Mouse (Mus musculus): ENCODE measurements at regions not wholly inside any gene's neighbourhood (a gene's known extent, or its start where the extent isn't known, plus 50 kb on each side); places are given as distances from the start of the nearest gene placed in this dataset.

DNA sequence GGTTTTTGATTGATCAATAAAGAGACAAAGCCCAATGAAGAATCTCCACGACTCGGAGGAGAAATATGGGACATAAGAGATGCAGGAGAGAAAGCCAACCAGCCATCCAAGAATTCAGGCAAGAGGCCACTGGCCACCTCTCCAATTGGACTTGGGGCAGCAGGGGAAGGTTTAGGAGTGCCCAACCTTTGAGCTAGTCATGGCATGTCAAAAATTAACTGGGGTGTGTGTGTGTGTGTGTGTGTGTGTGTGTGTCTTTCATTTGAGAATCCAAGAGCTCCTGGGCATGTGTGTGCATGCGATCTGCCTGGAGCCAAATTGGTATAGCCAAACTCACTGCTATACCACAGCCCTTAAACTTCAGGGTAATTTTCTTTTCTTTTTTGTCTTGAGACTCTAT, 51.6 kb upstream of the Cecr2 start:
- ATAC-seq (replicated peaks in 1 of 2; ENCODE audit: insufficient read depth in 1 of 2, low FRiP score in 2 of 2, low TSS enrichment in 1 of 2, low read depth in 1 of 2, poor library complexity in 2 of 2, severe bottlenecking in 2 of 2): no peak

DNA sequence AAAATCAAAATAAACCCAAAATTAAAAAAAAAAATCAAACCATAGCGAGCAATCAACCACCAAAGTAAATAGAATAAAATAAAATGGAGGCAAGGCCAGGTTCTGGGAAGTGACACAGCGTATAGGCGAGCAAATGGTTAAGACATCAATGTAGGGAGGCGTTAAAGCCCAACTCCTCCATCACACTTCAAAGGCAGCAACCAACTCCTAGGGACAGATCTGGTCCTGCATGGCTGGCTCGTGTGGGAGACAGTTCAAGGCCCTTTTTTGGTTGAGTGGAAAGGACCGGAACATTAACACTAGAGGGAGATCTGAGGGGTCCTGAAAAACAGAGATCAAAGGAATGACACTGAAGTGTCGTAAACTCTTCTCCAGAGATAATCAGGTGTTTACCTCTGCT, 53.8 kb upstream of the Cecr2 start:
- ATAC-seq (replicated peaks in 1 of 2; ENCODE audit: insufficient read depth in 1 of 2, low FRiP score in 2 of 2, low TSS enrichment in 1 of 2, low read depth in 1 of 2, poor library complexity in 2 of 2, severe bottlenecking in 2 of 2): no peak

DNA sequence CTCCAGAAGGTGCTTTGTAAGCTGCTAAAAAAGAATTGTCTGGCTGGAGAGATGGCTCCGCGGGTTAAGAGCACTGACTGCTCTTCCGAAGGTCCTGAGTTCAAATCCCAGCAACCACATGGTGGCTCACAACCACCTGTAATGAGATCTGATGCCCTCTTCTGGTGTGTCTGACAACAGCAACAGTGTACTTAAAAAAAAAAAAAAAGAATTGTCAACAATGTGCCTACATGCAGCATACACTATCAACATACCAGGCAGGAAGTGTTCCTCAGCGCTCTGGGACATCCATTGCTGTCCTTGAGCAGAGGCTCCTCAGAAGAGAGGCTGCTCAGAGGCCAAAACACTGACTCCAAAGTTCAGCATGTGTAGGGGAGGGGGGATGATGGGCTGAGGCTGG, 56.3 kb upstream of the Cecr2 start:
- ATAC-seq (replicated peaks in 1 of 2; ENCODE audit: insufficient read depth in 1 of 2, low FRiP score in 2 of 2, low TSS enrichment in 1 of 2, low read depth in 1 of 2, poor library complexity in 2 of 2, severe bottlenecking in 2 of 2): no peak

DNA sequence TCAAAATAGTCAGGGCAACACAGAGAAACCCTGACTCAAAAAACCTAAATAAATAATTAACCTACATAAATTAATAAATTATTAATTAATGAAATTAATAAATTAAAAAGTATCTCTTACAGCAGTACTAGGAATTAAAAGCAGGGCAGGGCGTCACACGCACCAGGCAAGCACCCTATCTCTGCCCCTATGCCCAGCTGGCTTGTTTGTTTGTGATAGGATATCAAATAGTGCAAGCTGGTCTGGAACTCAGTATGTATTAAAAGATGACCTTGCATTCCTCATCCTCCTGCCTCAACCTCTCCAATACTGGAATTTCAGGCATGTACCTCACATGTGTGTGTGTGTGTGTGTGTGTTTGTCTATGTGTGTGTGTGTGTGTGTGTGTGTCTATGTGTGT, 60.7 kb upstream of the Cecr2 start:
- ATAC-seq (replicated peaks in 1 of 2; ENCODE audit: insufficient read depth in 1 of 2, low FRiP score in 2 of 2, low TSS enrichment in 1 of 2, low read depth in 1 of 2, poor library complexity in 2 of 2, severe bottlenecking in 2 of 2): no peak

DNA sequence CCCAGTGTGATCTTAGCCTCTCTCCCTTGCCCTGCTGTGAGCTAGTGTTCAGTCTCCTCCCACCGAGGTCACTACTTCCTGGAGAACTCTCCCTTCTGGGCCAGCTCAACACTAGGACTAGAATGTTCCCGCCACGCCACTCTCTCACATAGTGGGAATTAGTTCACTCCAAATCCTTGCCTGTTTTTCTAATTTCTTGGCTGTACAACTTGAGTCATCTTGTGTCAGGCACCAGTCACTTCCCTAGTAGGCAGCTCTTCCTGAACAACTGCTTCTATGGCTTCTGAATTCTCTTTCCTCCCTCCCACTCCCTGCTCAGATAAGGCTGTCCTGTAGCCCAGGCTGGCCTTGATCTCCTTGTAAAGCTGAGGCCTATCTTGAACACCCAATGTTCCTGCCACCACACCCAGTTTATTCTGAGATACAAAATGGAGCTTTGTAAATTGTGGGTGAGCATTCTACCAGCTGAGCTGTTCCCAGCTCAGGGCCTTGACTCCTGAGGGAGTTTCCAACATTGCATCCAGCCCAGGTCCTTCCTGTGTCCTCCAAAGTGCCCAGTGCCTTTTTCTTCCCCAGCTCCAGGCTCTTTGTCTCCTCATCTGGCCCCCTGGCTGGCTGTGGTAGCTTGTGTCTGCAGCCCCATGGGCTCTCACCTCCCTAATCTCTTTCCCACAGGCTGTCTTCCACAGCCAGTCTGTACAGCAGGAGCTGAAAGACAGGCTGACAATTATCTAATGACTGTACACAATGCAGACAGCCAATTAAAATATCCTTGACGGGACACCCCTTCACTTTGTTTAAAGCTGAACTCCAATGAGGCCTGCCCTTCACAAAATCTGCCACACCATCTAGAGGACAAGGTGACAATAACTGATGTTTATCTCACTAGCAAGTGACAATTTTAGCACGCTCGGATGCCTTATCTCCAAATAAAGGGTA, 61.9 kb upstream of the Cecr2 start:
- ATAC-seq (replicated peaks in 1 of 2; ENCODE audit: insufficient read depth in 1 of 2, low FRiP score in 2 of 2, low TSS enrichment in 1 of 2, low read depth in 1 of 2, poor library complexity in 2 of 2, severe bottlenecking in 2 of 2): peak; percentile 53 to 58; a peak in 2 of 4 replicates

DNA sequence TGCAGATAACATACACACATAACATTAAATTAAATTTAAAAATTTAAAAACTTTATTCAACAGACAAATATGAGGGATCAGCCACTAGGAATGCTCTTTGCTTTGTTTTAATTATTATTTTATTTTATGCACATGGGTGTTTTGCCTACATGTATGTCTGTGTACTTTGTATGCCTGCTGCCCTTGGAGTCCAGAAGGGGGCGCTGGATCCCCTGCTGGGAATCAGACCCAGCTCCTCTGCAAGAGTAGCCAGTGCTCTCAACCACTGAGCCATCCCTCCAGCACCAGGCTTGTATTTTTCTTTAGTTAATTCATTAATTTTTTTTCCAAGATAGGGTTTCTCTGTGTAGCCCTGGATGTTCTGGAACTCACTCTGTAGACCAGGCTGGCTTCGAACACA, 62.7 kb upstream of the Cecr2 start:
- no peak for ATAC-seq (replicated peaks in 1 of 2; ENCODE audit: insufficient read depth in 1 of 2, low FRiP score in 2 of 2, low TSS enrichment in 1 of 2, low read depth in 1 of 2, poor library complexity in 2 of 2, severe bottlenecking in 2 of 2)

DNA sequence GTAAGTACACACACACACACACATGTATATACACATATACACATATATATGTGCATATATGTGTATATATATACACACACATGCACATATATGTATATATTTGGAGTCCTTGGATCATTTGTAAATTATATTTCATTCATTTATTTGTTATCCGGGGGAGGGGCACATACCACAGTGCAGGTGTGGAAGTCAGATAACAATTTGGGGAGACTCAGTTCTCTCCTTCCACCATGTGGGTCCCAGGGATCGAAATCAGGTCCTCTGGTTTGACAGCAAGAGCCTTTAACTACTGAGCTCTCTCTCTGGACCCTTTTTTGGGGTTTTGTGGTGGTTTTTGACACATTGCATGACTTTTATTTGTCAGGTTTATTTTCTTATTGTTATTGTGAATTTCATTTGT, 65.8 kb upstream of the Cecr2 start:
- no peak for ATAC-seq (replicated peaks in 1 of 2; ENCODE audit: insufficient read depth in 1 of 2, low FRiP score in 2 of 2, low TSS enrichment in 1 of 2, low read depth in 1 of 2, poor library complexity in 2 of 2, severe bottlenecking in 2 of 2)

DNA sequence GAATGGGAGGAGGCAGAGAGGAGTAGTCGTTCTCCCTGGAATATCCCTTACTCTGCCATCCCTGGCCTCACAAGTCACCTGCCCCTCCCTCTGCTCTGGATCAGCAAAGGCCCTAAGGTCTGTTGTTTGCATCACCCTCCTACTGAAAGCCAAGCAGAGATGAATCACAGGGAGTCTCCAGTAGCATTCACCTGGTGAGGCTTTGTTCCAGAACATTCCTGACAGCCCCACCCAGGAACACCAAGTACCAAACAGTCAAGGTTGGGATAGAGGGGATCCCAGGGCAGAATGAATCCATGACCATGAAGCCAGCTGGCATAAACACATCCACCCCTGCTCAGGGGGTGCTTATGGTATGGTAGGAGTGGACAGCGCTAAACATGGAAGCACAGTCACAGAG, 67.4 kb upstream of the Hdhd5 start:
- no peak for ATAC-seq (replicated peaks in 1 of 2; ENCODE audit: insufficient read depth in 1 of 2, low FRiP score in 2 of 2, low TSS enrichment in 1 of 2, low read depth in 1 of 2, poor library complexity in 2 of 2, severe bottlenecking in 2 of 2)

DNA sequence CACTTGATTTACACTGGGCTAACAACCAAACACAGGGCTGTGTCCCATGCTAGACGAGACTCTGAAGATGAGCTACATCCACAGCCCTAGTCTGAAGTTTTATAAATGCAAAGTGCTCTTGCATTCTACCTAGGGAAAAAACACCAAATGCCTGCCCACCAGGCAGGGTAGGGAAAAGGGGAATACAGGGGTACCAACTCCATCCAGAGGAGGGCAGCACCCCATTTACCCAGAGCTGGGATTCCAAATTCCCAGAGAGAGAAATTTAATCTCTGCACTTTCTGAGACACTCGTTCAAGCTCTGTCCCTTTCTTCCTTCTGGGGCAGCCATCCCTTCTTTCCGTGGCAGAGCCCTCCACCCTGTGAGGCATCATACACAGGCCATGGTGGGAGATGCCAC, 66.8 kb upstream of the Hdhd5 start:
- no peak for ATAC-seq (replicated peaks in 1 of 2; ENCODE audit: insufficient read depth in 1 of 2, low FRiP score in 2 of 2, low TSS enrichment in 1 of 2, low read depth in 1 of 2, poor library complexity in 2 of 2, severe bottlenecking in 2 of 2)

DNA sequence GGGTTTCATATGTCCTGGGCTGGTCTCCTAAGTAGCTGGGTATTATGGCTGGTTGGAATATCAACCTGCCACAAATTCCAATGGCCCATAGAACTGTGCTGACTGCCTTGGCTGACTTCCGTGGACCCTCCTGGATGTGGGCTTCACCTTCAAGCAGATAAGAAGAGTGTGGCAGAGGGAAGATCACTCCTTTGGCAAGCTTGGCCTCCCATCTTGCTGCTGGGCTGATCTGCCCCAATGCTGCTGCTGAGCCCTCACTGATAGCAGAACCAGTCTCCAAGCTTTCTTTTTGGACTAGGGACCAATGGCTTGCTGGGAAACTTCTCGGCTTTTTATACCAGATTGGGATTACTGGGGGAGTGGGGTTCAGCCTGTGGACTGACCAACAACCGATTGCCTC, 65.6 kb upstream of the Hdhd5 start:
- ATAC-seq (replicated peaks in 1 of 2; ENCODE audit: insufficient read depth in 1 of 2, low FRiP score in 2 of 2, low TSS enrichment in 1 of 2, low read depth in 1 of 2, poor library complexity in 2 of 2, severe bottlenecking in 2 of 2): no peak

DNA sequence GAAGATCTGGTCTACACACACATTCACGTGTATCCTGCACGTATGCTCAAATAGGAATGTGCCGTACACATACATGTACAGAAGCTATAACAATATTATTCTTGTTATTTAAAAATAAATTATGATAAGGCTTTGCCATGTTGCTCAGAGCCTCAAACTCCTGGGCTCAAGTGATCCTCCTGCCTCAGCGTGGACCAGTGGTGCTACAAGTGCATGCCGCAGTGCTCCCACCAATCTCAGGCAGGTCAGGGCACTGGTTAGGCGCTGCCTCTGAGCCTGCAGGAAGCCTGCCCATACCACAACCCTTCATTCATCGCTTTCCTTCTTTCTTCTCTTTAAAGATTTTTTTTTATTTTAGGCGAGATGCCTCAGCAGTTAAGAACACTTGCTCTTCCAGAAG, 63.3 kb upstream of the Hdhd5 start:
- peak in 1 of 2 experiments; percentile 72; a peak in 2 of 4 replicates for ATAC-seq (replicated peaks in 1 of 2; ENCODE audit: insufficient read depth in 1 of 2, low FRiP score in 2 of 2, low TSS enrichment in 1 of 2, low read depth in 1 of 2, poor library complexity in 2 of 2, severe bottlenecking in 2 of 2)

DNA sequence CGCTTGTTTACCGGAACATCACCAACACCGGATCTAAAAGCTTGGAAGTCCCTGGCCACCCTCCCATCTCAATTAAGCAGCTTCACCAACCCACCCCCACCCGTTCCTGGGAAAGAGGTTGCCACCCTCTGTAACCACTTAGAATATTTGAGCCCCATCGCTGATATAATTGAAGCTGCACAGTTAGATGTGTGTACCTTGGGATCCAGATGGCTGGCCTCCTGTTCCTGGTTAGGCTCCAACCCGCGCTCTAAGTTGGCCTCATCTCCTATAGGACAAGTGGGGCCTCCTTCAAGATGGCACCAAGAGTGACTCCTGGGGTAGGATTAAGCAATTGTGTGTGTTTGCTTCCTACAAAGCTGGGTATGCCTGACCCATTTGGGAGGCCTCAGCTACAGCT, 61.6 kb upstream of the Hdhd5 start:
- ATAC-seq (replicated peaks in 1 of 2; ENCODE audit: insufficient read depth in 1 of 2, low FRiP score in 2 of 2, low TSS enrichment in 1 of 2, low read depth in 1 of 2, poor library complexity in 2 of 2, severe bottlenecking in 2 of 2): no peak

DNA sequence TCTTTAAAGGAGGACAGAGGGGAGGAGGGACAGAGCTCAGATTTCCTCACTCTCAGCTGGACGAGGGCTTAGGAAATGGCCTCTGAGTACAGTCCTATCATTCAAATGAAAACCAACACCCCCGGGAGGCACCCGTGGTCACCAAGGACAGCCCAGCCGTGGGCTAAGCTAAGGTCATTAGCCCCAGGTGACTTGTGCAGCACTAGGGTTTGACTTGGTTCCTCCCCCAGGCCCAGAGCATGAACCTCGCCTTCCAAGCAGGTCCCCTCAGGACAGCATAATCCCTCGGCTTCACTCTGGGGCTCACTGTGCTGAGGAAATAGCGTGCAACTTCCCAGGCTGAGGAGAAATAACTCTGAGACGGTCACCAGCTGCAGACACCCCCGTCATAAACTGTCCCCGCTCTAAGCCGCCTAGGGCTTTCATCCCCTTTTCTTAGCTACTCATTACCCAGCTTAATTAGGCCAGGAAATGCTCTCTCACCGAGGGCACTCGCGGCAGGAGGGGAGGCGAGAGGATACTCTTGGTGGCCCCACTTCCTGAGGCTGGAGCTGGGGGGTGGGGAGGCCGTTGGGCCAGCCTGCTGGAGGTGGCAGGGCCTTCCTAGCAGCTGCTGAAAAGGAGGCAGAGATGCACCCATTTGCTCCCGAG, 61.0 kb upstream of the Hdhd5 start:
- peak; percentile 35 to 36 for ATAC-seq (replicated peaks in 1 of 2; ENCODE audit: insufficient read depth in 1 of 2, low FRiP score in 2 of 2, low TSS enrichment in 1 of 2, low read depth in 1 of 2, poor library complexity in 2 of 2, severe bottlenecking in 2 of 2)

DNA sequence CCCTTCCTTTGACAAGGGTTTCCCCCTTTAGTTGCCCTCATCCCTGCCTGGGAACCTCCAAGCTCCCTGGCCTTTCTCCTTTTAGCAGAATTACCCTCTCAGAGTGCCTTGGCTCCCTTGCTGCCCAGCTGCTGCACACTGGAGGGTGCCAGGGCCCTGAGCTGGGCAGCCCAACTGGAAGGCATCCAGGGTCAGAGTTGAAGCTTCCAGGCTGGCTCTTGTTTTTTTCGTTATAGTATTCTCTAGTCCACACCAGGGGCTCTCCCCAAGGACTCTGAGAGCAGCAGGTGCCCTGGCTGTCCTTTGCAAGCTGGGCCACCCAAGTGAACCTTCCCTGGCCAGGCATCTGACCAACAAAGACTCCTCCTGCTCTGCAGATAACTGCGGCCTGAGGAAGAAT, 59.1 kb upstream of the Hdhd5 start:
- ATAC-seq (replicated peaks in 1 of 2; ENCODE audit: insufficient read depth in 1 of 2, low FRiP score in 2 of 2, low TSS enrichment in 1 of 2, low read depth in 1 of 2, poor library complexity in 2 of 2, severe bottlenecking in 2 of 2): no peak

DNA sequence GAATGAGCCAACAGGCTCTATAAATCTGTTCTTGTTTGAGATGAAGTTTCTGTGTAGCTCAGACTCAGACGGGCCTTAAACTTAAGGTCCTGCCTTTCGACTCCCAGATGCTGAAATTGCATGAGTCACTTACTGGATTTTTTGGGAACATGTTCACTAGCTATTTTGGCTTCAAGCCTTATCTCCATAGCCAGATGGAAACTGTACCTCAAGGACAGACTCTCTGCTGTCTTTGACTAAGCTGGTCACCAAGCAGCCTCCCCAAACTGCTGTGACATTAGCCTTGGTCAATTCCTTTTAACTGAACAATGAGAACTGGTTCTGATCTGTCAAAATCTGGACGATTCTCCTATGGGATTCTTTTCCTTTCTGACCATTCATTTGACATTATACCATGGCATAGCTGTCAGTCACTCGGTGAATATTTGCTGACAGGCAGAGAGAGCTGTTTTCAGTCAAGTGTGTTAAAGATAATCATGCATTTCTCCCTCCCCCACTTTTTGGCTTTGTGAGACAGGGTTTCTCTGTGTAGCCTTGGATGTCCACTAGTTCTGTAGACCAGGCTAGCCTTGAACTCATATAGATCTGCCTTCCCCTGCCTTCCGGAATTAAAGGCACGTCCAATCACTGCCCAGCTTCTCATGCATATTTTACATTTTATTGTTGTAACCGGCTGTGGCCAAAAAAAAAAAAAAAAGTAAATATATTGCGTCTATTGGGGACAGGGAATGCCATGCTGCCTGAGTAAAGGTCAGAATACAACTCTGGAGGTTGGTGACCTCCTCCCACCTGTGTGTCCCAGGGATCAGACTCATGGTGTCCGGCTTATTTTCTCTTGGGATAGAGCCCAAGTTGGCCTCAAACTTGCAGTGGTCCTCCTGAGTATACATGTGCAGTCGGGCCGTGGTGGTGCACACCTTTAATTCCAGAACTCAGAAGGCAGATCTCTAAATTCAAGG, 57.9 kb upstream of the Hdhd5 start:
- no peak for ATAC-seq (replicated peaks in 1 of 2; ENCODE audit: insufficient read depth in 1 of 2, low FRiP score in 2 of 2, low TSS enrichment in 1 of 2, low read depth in 1 of 2, poor library complexity in 2 of 2, severe bottlenecking in 2 of 2)

DNA sequence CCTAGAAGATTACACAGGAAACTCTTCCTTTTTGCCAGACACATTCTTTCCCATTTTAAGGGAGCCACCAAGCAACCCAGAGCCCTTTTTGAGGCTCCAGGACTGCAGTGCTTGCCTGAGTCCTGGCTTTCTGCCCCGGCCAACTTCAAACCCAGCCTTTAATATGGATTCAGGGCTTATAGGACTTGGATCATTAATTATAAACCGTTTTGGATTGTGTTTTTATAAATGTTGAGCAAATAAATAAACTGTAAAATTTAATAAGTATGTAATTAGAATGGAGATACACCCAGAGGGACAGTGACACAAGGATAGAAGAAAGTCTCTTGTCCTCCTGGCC, 54.8 kb upstream of the Hdhd5 start:
- ATAC-seq (replicated peaks in 1 of 2; ENCODE audit: insufficient read depth in 1 of 2, low FRiP score in 2 of 2, low TSS enrichment in 1 of 2, low read depth in 1 of 2, poor library complexity in 2 of 2, severe bottlenecking in 2 of 2): no peak

DNA sequence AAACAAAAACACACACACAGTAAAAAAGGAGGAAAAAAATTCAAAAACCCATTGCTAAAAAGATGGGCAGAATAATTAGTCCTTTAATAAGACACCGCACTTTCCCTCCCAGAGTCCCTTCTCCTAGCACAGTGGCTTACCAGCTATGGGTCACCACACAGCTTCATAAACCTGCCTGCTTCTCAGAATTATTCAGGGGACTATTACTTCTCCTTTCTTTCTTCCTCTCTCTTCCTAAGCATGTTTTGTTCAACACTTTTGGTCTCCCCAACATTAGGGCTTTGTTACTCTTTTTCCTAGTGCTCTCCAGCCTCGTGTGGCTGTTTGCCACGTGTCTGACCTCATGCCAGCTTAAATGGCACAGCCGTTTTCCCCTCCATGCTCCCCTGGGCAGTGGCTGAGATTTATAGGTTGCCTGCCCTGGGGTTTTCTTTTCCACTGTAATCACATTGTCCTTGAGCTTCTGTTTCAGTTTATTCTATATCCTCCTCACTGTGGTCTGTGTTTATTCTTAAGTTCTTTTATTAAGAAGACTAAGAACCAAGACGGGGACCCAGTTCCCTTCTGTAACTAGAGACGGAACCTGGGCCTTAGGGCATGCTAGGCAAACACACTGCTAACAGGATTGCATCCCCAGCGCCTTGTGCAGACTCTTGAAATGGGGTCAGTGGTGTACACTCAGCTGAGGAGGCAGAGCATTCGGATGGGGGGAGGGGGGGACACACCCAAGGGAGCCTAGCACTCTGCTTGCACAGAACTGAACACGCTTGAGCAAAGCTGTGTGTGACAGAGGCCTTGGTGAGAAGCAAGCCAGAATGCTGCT, 54.2 kb upstream of the Hdhd5 start:
- no peak for ATAC-seq (replicated peaks in 1 of 2; ENCODE audit: insufficient read depth in 1 of 2, low FRiP score in 2 of 2, low TSS enrichment in 1 of 2, low read depth in 1 of 2, poor library complexity in 2 of 2, severe bottlenecking in 2 of 2)

Measured in hematopoietic stem cell, adult 5-6 weeks (primary cell).